Mouse (Mus musculus) forebrain, embryonic 10.5 days (tissue): ENCODE data around the gene Ptpra. TPM values are rescaled to one million over a fixed set of nuclear protein-coding genes. Genes with fewer than 3 reads are reported as not detected.
"Not testable (repeated sequence)": the region's sequence is repeated elsewhere in the genome, so short reads cannot be mapped to it uniquely, and the experiment has no call there.

Source experiments
- DNase-seq: peaks from one replicate; pipeline ENCODE4 v3.0.0-alpha.2; 2017; ENCODE audit warnings: low spot score; ENCODE audit errors: extremely low spot score
- H3K27ac ChIP-seq: fragments of 300-500 bp; sonication (generic); 2 replicates; pipeline ENCODE4 v1.5.1; 2016; ENCODE audit warnings: mild to moderate bottlenecking
- H3K27me3 ChIP-seq: fragments of 300-500 bp; sonication (generic); 2 replicates; pipeline ENCODE4 v1.6.1; 2016; ENCODE audit warnings: mild to moderate bottlenecking; ENCODE audit not compliant: poor library complexity, severe bottlenecking
- H3K36me3 ChIP-seq: fragments of 300-500 bp; sonication (generic); replicated peaks from 2 replicates; pipeline ENCODE4 v1.6.1; 2016; ENCODE audit warnings: mild to moderate bottlenecking, moderate library complexity
- H3K4me1 ChIP-seq: fragments of 300-500 bp; sonication (generic); 2 replicates; pipeline ENCODE4 v1.6.1; 2016
- H3K4me3 ChIP-seq: fragments of 300-500 bp; sonication (generic); 2 replicates; pipeline ENCODE4 v1.5.1; 2016; ENCODE audit warnings: mild to moderate bottlenecking, moderate library complexity
- H3K9me3 ChIP-seq: fragments of 300-500 bp; sonication (generic); 2 replicates; pipeline ENCODE4 v1.6.1; 2016; ENCODE audit warnings: mild to moderate bottlenecking, moderate library complexity
- WGBS: fragments of 180-500 bp; shearing (Covaris S2); methylation state at CpG from one replicate; pipeline ENCODE4 v1.1.7; 2016; 5-methylcytosine and 5-hydroxymethylcytosine counted together
- polyA plus RNA-seq: library from polyadenylated mRNA; unstranded; fragments of >200 nt; fragmentation: Nextera tagmentation; extraction: Ambion mirVana; gene quantifications from 2 replicates; pipeline ENCODE4 v1.2.1, GENCODE M21; 2016

Ptpra gene
- polyA plus RNA-seq, 1 experiment from 2014 or later, result 90.6 TPM

DNA sequence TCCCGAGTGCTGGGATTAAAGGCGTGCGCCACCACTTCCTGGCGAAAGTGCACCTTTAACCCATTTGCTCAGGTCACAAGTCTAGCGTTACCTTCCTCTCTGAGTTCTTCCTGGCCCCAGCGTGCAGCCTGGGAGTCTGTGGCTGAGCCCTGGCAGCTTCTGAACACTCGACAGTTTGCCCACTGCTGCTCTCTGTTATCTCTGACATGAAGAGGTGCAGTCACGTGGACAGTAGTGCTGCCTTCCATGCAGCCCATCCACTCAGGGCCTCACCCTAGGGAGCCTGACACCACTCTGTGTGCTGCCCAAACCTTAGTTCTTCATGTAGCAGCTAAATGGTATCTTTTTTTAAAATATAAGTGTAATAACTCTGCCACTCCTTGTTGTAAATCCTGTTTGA, 96.9 kb downstream of the Ptpra start:
- no peaks in the 10 kb centered on the region for H3K4me1 ChIP-seq
- H3K27ac ChIP-seq, result no peak overlapping the region
- no peak overlapping the region for H3K4me3 ChIP-seq
- H3K27me3 ChIP-seq, result no peaks in the 10 kb centered on the region
- 92% methylated on average over 8 of the region's 8 CpGs for WGBS
- DNase-seq, result no peak
- H3K36me3 ChIP-seq, result peaks cover 99% of the 10 kb centered on the region
- H3K9me3 ChIP-seq, result no peaks in the 10 kb centered on the region

DNA sequence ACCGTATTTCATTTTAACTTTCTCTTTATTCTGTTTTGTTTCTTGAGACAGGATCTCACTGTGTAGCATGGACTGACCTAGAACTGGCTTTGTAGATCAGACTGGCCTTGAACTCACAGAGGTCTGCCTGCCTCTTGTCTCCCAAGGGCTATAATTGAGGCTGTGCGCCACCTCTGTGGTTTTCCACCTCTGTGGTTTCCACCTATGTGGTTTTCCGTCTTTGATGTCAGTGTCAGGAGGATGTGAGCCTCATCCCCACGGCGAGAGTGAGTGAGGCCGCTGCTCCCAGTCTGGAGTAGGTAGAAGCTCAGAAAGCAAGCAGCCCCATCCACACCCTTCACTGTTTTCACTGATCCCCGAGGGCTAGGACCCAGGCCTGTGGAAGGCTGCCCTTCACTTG, 104.8 kb downstream of the Ptpra start:
- Histone ChIP-seq H3K36me3 (peaks cover 86% of the 10 kb centered on the region), H3K27me3 (no peaks in the 10 kb centered on the region), H3K9me3 (no peaks in the 10 kb centered on the region), H3K4me3 (no peak overlapping the region), H3K27ac (no peak overlapping the region), H3K4me1 (no peaks in the 10 kb centered on the region)
- no peak for DNase-seq
- 93% methylated on average over 7 of the region's 7 CpGs for WGBS

- Histone ChIP-seq H3K27ac (no peak overlapping the region), H3K27me3 (no peaks in the 10 kb centered on the region), H3K9me3 (no peaks in the 10 kb centered on the region), H3K4me1 (no peaks in the 10 kb centered on the region), H3K4me3 (no peak overlapping the region), H3K36me3 (peaks cover 71% of the 10 kb centered on the region)
- 87% methylated on average over 1 of the region's 1 CpGs for WGBS
- no peak for DNase-seq
These were observed 106.2 kb downstream of the Ptpra start for GRCm38 (mm10) chr2:130556292-130556691.

GRCm38 (mm10) chr2:130557462-130557861, 107.4 kb downstream of the Ptpra start:
- Histone ChIP-seq H3K4me1 (peaks cover 4% of the 10 kb centered on the region; the same call in 1 of the 2 replicates), H3K9me3 (no peaks in the 10 kb centered on the region), H3K27ac (no peak overlapping the region), H3K4me3 (no peak overlapping the region), H3K27me3 (no peaks in the 10 kb centered on the region), H3K36me3 (peaks cover 60% of the 10 kb centered on the region)
- 91% methylated on average over 2 of the region's 2 CpGs for WGBS
- no peak for DNase-seq

- WGBS, result 64% methylated on average over 2 of the region's 2 CpGs
- peaks cover 54% of the 10 kb centered on the region for H3K36me3 ChIP-seq
- H3K27ac ChIP-seq, result no peak overlapping the region
- no peaks in the 10 kb centered on the region for H3K27me3 ChIP-seq
- no peaks in the 10 kb centered on the region for H3K9me3 ChIP-seq
- H3K4me1 ChIP-seq, result peaks cover 9% of the 10 kb centered on the region
- DNase-seq, result no peak
- no peak overlapping the region for H3K4me3 ChIP-seq
These were observed 107.9 kb downstream of the Ptpra start for GRCm38 (mm10) chr2:130558015-130558414.

GRCm38 (mm10) chr2:130563212-130564055, 113.4 kb downstream of the Ptpra start, which contains the start of gene Mrps26:
Mrps26 (plus strand) TSS chr2:130563742.
- Histone ChIP-seq H3K36me3 (peaks cover 31% of the 10 kb centered on the region), H3K4me3 (peak within 1 kb of the TSS; percentile 89), H3K27ac (peak within 1 kb of the TSS; percentile 86), H3K4me1 (peaks cover 28% of the 10 kb centered on the region), H3K27me3 (no peaks in the 10 kb centered on the region), H3K9me3 (no peaks in the 10 kb centered on the region)
- under 1% methylated on average over 61 of the region's 61 CpGs for WGBS
- DNase-seq, result peak; percentile 92

GRCm38 (mm10) chr2:130564063-130564462, 114.0 kb downstream of the Ptpra start:
- DNase-seq, result peak; percentile 37
- Histone ChIP-seq H3K36me3 (peaks cover 29% of the 10 kb centered on the region), H3K4me1 (peaks cover 28% of the 10 kb centered on the region), H3K4me3 (peak overlapping the region; percentile 89), H3K9me3 (no peaks in the 10 kb centered on the region), H3K27me3 (no peaks in the 10 kb centered on the region), H3K27ac (peak overlapping the region; percentile 86)
- under 1% methylated on average over 23 of the region's 23 CpGs for WGBS

DNA sequence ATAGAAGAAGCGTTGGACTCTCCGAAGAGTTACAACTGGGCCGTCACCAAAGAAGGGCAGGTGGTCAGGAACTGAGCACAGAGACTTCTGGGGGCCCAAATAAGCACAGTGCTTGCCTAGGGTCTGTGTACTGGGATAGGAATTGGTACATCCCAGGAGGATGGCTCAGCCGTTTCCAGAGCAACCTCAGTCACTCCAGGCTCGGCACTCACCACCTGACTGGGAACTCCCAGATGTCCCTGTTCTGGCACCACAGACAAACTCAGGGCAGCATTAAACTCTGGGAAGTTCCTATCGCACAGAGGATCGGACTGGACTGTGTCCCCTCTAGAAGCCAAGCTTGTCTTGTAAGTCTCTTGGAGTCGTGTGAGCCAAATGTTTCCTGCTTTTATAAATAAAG, 114.9 kb downstream of the Ptpra start:
- Histone ChIP-seq H3K27ac (no peak overlapping the region), H3K9me3 (no peaks in the 10 kb centered on the region), H3K4me1 (peaks cover 28% of the 10 kb centered on the region), H3K27me3 (no peaks in the 10 kb centered on the region), H3K36me3 (peaks cover 29% of the 10 kb centered on the region), H3K4me3 (peak overlapping the region; percentile 89; the same call in 1 of the 2 replicates)
- no peak for DNase-seq
- WGBS, result 90% methylated on average over 8 of the region's 8 CpGs

DNA sequence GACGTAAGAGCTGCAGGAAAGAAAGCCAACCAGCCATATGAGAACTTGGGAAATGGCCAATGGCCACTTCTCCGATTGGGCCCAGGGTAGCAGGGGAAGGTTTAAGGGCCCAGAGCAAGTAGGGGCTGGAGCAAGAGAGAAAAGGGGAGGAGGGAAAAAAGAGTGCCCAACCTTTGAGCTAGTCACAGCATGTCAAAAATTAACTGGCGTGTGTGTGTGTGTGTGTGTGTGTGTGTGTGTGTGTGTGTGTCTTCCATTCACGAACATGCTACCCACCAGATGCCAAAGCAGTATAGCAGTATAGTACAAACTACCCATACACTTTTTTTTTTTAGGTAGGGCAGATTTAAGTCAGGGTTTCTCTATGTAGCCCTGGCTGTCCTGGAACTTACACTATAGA, 118.8 kb downstream of the Ptpra start:
- H3K36me3 ChIP-seq, result peaks cover 29% of the 10 kb centered on the region
- H3K27me3 ChIP-seq, result peaks cover 17% of the 10 kb centered on the region
- H3K4me1 ChIP-seq, result peaks cover 15% of the 10 kb centered on the region
- no peak overlapping the region for H3K27ac ChIP-seq
- H3K4me3 ChIP-seq, result no peak overlapping the region
- WGBS, result 79% methylated on average over 4 of the region's 4 CpGs
- DNase-seq, result no peak
- no peaks in the 10 kb centered on the region for H3K9me3 ChIP-seq

DNA sequence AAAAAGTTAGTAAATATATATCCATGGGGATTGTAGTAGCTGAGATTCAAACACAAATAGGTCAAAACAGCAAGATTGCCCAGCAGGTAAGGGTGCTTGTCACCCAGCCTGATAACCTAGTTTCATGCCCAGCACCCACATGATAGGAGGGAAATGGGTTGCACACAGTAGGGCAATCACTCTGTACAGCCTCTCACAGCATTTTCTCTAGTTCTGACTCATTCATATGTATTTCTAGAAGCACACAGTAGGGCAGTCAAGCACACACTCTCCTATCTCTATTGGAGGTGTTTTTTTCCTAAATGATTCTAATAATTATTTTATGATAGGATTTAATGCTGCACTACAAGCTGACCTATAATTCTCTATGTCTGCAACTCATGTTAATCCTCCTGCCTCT, 119.8 kb downstream of the Ptpra start:
- peaks cover 27% of the 10 kb centered on the region for H3K36me3 ChIP-seq
- H3K4me3 ChIP-seq, result no peak overlapping the region
- peaks cover 27% of the 10 kb centered on the region for H3K27me3 ChIP-seq
- DNase-seq, result no peak
- no peaks in the 10 kb centered on the region for H3K9me3 ChIP-seq
- no peak overlapping the region for H3K27ac ChIP-seq
- H3K4me1 ChIP-seq, result peaks cover 5% of the 10 kb centered on the region

- peaks cover 77% of the 10 kb centered on the region for H3K27me3 ChIP-seq
- no peak overlapping the region for H3K27ac ChIP-seq
- H3K4me1 ChIP-seq, result peaks cover 24% of the 10 kb centered on the region
- H3K36me3 ChIP-seq, result no peaks in the 10 kb centered on the region
- WGBS, result 78% methylated on average over 5 of the region's 5 CpGs
- no peak for DNase-seq
- H3K4me3 ChIP-seq, result no peak overlapping the region
- H3K9me3 ChIP-seq, result no peaks in the 10 kb centered on the region
These were observed 124.9 kb downstream of the Ptpra start for GRCm38 (mm10) chr2:130574960-130575359.

- peaks cover 34% of the 10 kb centered on the region for H3K4me1 ChIP-seq
- H3K27me3 ChIP-seq, result peaks cover 84% of the 10 kb centered on the region
- H3K27ac ChIP-seq, result no peak within 1 kb of the TSS
- no peak for DNase-seq
- H3K9me3 ChIP-seq, result no peaks in the 10 kb centered on the region
- 42% methylated on average over 9 of the region's 9 CpGs for WGBS
- peak within 1 kb of the TSS; percentile 40 for H3K4me3 ChIP-seq
- H3K36me3 ChIP-seq, result no peaks in the 10 kb centered on the region
These were observed 125.8 kb downstream of the Ptpra start, which contains the start of gene Oxt for GRCm38 (mm10) chr2:130575873-130576272. Oxt (plus strand) TSS chr2:130576173.

DNA sequence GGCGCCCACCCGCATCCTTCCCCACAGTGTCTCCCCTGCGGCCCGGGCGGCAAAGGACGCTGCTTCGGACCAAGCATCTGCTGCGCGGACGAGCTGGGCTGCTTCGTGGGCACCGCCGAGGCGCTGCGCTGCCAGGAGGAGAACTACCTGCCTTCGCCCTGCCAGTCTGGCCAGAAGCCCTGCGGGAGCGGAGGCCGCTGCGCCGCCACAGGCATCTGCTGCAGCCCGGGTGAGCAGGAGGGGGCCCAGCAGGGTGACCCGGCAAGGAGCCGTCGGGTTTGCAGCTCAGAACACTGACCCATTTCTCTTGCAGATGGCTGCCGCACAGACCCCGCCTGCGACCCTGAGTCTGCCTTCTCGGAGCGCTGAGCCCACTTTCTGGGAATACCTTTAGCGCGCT, 126.5 kb downstream of the Ptpra start:
- peaks cover 89% of the 10 kb centered on the region for H3K27me3 ChIP-seq
- peaks cover 40% of the 10 kb centered on the region for H3K4me1 ChIP-seq
- not testable (repeated sequence) for H3K9me3 ChIP-seq, H3K36me3 ChIP-seq, H3K27ac ChIP-seq
- WGBS, result under 1% methylated on average over 32 of the region's 32 CpGs
- peak overlapping the region; percentile 40 for H3K4me3 ChIP-seq
- DNase-seq, result peak; percentile 30
